Mouse (Mus musculus) midbrain, embryonic 16.5 days (tissue): ENCODE results near the gene Hdac10. TPM values are rescaled to one million over a fixed set of nuclear protein-coding genes. Genes with fewer than 3 reads are reported as not detected.

Source experiments
- ATAC-seq: fragments of 200-750 bp; cut with Nextera tagmentation; 2 replicates; pipeline ENCODE4 v1.8.0; 2017; ENCODE audit warnings: moderate TSS enrichment
- H3K27ac ChIP-seq: fragments of 300-500 bp; sonication (generic); 2 replicates; pipeline ENCODE4 v1.5.1; 2014; ENCODE audit warnings: mild to moderate bottlenecking, low read length, mixed read lengths
- H3K27me3 ChIP-seq: fragments of 300-500 bp; sonication (generic); 2 replicates; pipeline ENCODE4 v1.6.1; 2014; ENCODE audit warnings: low read depth, low read length, mixed read lengths; ENCODE audit not compliant: control insufficient read depth, insufficient read depth
- H3K36me3 ChIP-seq: fragments of 300-500 bp; sonication (generic); 2 replicates; pipeline ENCODE4 v1.6.1; 2014; ENCODE audit warnings: mild to moderate bottlenecking, low read length, moderate library complexity, mixed read lengths; ENCODE audit not compliant: control insufficient read depth, insufficient read depth
- H3K4me1 ChIP-seq: fragments of 300-500 bp; sonication (generic); 2 replicates; pipeline ENCODE4 v1.6.1; 2014; ENCODE audit warnings: mild to moderate bottlenecking, low read length, mixed read lengths; ENCODE audit not compliant: control insufficient read depth, insufficient read depth
- H3K4me2 ChIP-seq: fragments of 300-500 bp; sonication (generic); 2 replicates; pipeline ENCODE4 v1.6.1; 2014; ENCODE audit warnings: mild to moderate bottlenecking, low read length, mixed read lengths
- H3K4me3 ChIP-seq: fragments of 300-500 bp; sonication (generic); 2 replicates; pipeline ENCODE4 v1.5.1; 2014; ENCODE audit warnings: low read depth, mild to moderate bottlenecking, low read length, moderate library complexity, mixed read lengths
- H3K9ac ChIP-seq: fragments of 300-500 bp; sonication (generic); 2 replicates; pipeline ENCODE4 v1.6.1; 2014; ENCODE audit warnings: low read depth, low read length, mixed read lengths
- H3K9me3 ChIP-seq: fragments of 300-500 bp; sonication (generic); replicated peaks from 2 replicates; pipeline ENCODE4 v1.6.1; 2014; ENCODE audit warnings: mild to moderate bottlenecking, low read length, mixed read lengths; ENCODE audit not compliant: control insufficient read depth, poor library complexity, severe bottlenecking
- WGBS: fragments of 180-500 bp; shearing (Covaris S2); extraction: QIAGEN DNeasy Blood & Tissue Kit; methylation state at CpG from one replicate; pipeline ENCODE4 v1.1.7; 2014; 5-methylcytosine and 5-hydroxymethylcytosine counted together
- polyA plus RNA-seq: library from polyadenylated mRNA; unstranded; fragments of >200 nt; fragmentation: Nextera tagmentation; extraction: Ambion mirVana; gene quantifications from 2 replicates; pipeline ENCODE4 v1.2.1, GENCODE M21; 2015

Gene Hdac10
- polyA plus RNA-seq, 1 experiment from 2014 or later: 31.0 TPM

DNA sequence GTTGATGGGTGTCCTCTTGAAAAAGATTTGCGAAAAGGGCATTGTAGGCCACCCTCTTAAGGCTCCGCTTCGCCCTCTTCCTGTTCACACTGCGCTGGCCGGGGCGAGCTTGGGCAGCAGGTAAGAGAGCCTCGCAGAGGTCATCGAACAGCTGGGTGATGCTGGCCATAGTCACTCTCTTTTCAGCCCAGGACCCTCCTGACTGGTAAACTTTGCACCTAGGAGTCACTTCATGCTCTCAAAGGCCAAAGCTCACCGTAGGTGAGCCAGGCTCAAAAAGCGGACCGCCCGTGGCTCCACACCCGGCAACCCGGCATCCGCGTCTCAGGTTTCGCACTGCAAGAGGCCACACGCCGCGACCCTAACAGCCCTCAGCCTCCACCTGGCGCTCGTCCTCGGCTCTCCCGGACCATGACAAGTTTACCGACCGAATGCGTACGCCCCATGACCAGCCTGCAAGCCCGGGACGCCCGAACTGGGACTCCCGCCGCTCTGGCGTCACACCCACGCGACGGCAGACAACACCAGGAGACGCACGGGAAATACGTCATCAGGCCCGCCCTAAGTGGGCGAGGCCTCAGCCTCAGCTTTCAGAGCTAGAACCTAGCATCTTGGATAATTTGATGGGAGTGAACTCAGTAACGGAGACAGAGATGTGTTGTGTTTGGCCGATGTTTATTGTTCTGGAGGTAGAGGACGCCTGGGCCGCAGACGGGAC lies 5.7 kb downstream of the Hdac10 start, which contains the start of gene Tubgcp6:
Gene Tubgcp6, minus strand, starts transcription at position 464 of the 718 bp plus-strand sequence.
- H3K27me3 ChIP-seq: no peaks in the 10 kb centered on the region
- H3K27ac ChIP-seq: peak within 1 kb of the TSS; percentile 88
- H3K9me3 ChIP-seq: no peaks in the 10 kb centered on the region
- H3K4me3 ChIP-seq: peak within 1 kb of the TSS; percentile 88
- H3K9ac ChIP-seq: peak within 1 kb of the TSS; percentile 88
- peak within 1 kb of the TSS; percentile 98 for H3K4me2 ChIP-seq
- H3K36me3 ChIP-seq: 0 out of 2 replicates have a peak, but pooled peaks cover 3% of the 10 kb centered on the region
- WGBS: under 1% methylated on average over 47 of the region's 47 CpGs
- H3K4me1 ChIP-seq: peaks cover 45% of the 10 kb centered on the region
- ATAC-seq: peak; percentile 80

DNA sequence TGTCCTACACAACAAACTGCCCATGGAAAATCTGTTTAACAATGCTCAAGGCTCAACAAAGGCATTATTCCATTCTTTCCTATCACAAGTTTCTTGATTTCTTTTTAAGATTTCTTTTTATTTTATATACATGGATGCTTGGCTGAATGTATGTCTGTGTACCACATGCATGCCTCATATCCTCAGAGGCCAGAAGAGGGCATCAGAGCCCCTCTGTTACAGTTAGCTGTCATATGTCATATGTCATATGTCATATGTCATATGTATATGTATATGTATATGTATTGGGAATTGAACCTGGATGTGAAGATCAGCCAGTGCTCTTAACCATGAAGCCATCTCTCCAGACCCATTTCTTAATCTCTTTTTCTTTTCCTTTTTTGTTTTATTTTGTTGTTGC lies 10.5 kb downstream of the Hdac10 start:
- Histone ChIP-seq H3K27me3 (no peaks in the 10 kb centered on the region), H3K4me3 (no peak overlapping the region), H3K9ac (no peak overlapping the region), H3K36me3 (no peaks in the 10 kb centered on the region), H3K9me3 (no peaks in the 10 kb centered on the region), H3K4me1 (peaks cover 31% of the 10 kb centered on the region), H3K4me2 (no peak overlapping the region), H3K27ac (no peak overlapping the region)
- ATAC-seq: no peak

DNA sequence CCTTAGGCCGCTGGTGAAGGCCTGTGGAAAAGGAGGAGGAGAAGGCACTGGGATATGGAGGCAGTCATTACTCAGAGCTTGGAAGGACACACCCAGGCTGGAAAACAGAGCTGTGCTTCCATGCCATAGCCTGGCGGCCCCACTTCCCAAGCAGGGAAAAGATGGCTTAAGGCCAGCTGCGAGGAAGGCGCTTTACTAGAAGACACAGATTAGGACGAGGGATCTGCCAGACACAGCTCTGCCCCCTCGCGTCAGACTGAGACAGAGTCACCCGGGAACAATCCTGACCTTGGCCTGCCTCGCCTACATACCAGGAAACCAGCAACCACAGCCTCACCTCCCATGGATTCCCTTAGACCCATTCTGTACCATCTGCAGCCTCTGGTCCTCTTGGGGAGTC lies 18.4 kb downstream of the Hdac10 start:
- 86% methylated on average over 9 of the region's 9 CpGs for WGBS
- H3K9me3 ChIP-seq: no peaks in the 10 kb centered on the region
- H3K36me3 ChIP-seq: peaks cover 29% of the 10 kb centered on the region
- no peak overlapping the region for H3K27ac ChIP-seq
- H3K4me2 ChIP-seq: no peak overlapping the region
- ATAC-seq: no peak
- no peaks in the 10 kb centered on the region for H3K4me1 ChIP-seq
- H3K27me3 ChIP-seq: no peaks in the 10 kb centered on the region
- H3K9ac ChIP-seq: no peak overlapping the region
- H3K4me3 ChIP-seq: no peak overlapping the region

DNA sequence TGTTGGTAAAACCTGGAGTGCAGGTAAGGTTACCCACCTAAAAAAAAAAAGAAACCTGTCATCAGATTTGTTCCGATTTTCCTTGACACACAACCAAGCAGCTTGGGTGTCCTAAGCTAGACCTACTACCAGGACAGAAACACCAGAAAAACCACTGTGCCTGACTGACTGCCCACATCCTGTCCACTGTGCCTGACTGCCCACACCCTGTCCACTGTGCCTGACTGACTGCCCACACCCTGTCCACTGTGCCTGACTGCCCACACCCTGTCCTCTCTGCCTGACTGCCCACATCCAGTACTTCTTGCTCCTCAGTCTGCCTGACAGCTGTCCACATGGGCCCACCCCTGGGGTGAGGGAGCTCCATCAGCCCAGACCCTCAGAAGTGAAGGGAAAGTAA lies 21.5 kb downstream of the Hdac10 start:
- no peaks in the 10 kb centered on the region for H3K9me3 ChIP-seq
- no peak overlapping the region for H3K9ac ChIP-seq
- H3K27ac ChIP-seq: no peak overlapping the region
- H3K27me3 ChIP-seq: no peaks in the 10 kb centered on the region
- no peak overlapping the region for H3K4me2 ChIP-seq
- 100% methylated on average over 1 of the region's 1 CpGs for WGBS
- no peak for ATAC-seq
- peaks cover 45% of the 10 kb centered on the region for H3K36me3 ChIP-seq
- no peak overlapping the region for H3K4me3 ChIP-seq
- no peaks in the 10 kb centered on the region for H3K4me1 ChIP-seq

DNA sequence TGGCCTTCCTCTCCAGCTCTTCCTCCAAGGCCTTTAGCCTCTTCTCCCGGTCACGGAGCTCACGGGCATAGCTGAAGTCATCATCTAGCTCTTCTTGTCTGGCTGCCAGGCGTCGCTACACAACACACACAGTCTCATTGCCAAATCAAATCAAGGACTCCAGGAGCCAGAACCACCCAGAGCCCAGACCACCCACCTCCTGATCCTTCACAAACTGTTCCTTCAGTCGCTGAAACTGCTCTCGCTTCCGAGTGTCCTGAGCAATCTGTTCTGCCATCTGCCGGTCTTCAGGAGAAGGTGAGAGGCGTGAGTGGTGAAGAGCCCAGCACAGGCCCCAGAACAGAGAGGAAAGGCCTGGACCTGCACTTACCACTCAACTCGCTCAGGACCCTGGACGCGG lies 22.4 kb downstream of the Hdac10 start:
- ATAC-seq: no peak
- H3K4me1 ChIP-seq: no peaks in the 10 kb centered on the region
- 93% methylated on average over 13 of the region's 13 CpGs for WGBS
- no peak overlapping the region for H3K27ac ChIP-seq
- H3K27me3 ChIP-seq: no peaks in the 10 kb centered on the region
- H3K36me3 ChIP-seq: peaks cover 48% of the 10 kb centered on the region
- no peak overlapping the region for H3K4me2 ChIP-seq
- no peaks in the 10 kb centered on the region for H3K9me3 ChIP-seq
- no peak overlapping the region for H3K9ac ChIP-seq
- no peak overlapping the region for H3K4me3 ChIP-seq

DNA sequence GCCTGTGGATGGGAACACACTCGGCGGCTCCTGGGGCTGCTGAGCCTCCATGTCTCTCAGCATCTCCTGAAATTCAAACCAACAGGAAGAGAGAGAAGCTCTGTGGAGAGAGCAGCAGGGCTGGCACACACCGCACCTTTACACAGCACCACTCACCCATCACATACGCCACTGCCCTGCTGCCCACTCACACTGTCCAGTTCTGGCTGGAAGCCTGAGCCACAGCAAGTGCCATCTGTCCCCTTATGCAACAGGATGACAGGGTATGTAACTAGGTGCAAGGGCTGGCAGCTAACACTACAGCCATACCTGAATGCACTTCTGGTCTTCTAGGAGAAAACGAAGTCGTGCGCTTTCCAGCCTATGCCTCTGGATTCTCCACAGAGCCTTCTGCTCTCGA lies 24.1 kb downstream of the Hdac10 start:
- no peak for ATAC-seq
- Histone ChIP-seq H3K9ac (no peak overlapping the region), H3K4me3 (no peak overlapping the region), H3K27ac (no peak overlapping the region), H3K36me3 (peaks cover 59% of the 10 kb centered on the region), H3K4me2 (no peak overlapping the region), H3K9me3 (no peaks in the 10 kb centered on the region), H3K27me3 (no peaks in the 10 kb centered on the region), H3K4me1 (no peaks in the 10 kb centered on the region)
- WGBS: 97% methylated on average over 8 of the region's 8 CpGs

DNA sequence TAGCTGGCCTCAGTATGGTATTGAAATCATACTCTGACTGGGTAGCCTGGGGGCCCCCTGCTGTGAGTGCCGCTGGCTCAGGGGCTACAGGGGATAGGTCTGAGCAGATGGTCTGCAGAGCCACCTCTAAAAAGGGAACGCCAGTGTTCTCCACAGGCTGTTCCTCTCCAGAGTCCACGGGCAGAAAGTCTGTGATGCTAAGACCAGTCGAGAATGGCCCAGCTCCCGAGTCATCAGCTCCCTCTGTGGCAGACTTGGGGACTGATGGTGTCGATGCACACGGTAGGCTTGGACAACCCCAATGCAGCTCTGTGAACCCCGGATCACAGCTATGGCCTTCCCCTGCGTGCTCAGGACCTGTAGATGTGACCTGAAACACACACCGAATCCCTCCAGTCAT lies 24.6 kb downstream of the Hdac10 start:
- Histone ChIP-seq H3K27ac (no peak overlapping the region), H3K4me1 (no peaks in the 10 kb centered on the region), H3K36me3 (peaks cover 62% of the 10 kb centered on the region), H3K4me3 (no peak overlapping the region), H3K4me2 (no peak overlapping the region), H3K9me3 (no peaks in the 10 kb centered on the region), H3K9ac (no peak overlapping the region), H3K27me3 (no peaks in the 10 kb centered on the region)
- 88% methylated on average over 10 of the region's 10 CpGs for WGBS
- no peak for ATAC-seq

DNA sequence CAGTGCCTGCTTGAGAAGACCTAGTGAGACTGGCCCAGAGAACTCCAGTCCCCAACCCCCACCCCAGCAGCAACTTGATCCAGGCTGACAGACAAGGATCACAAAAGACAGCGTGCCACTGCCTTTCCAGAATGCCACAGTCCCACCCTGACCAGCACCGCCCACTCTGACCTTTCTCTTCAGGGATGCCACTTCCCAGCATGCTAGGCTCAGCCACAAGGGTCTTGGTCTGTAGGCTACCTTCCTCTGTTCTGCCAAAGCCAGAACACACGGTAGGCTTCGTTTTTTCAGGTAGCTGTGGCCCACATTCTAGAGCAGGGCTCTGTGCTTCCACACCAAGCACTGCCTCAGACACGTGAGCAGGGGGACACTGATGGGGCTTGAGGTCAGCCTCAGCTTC lies 25.9 kb downstream of the Hdac10 start:
- Histone ChIP-seq H3K4me2 (no peak overlapping the region), H3K9ac (no peak overlapping the region), H3K4me3 (no peak overlapping the region), H3K27me3 (no peaks in the 10 kb centered on the region), H3K36me3 (peaks cover 66% of the 10 kb centered on the region), H3K9me3 (no peaks in the 10 kb centered on the region), H3K4me1 (no peaks in the 10 kb centered on the region), H3K27ac (no peak overlapping the region)
- no peak for ATAC-seq
- 47% methylated on average over 5 of the region's 5 CpGs for WGBS

DNA sequence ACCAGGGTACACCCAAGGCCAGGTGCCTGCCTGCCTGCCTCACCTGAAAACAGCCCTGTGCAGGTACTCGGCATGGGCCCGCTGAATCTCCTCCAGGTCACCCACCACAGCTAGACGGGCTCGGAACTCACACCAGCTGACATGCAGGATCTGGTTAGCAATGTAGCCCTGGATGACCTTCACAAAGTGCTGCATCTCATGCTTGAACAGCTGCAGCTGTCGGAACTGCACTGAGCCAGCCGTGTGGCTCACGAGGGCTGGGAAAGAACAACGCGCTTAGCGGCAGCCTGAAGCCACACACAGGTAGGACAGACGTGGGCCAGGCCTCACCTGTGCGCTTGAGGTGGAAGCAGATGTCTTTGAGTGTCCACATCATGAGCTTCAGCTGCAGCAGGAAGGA lies 27.7 kb downstream of the Hdac10 start:
- Histone ChIP-seq H3K4me3 (no peak overlapping the region), H3K4me2 (no peak overlapping the region), H3K9me3 (no peaks in the 10 kb centered on the region), H3K36me3 (peaks cover 68% of the 10 kb centered on the region), H3K4me1 (no peaks in the 10 kb centered on the region), H3K27ac (no peak overlapping the region), H3K9ac (no peak overlapping the region), H3K27me3 (no peaks in the 10 kb centered on the region)
- 91% methylated on average over 12 of the region's 12 CpGs for WGBS
- no peak for ATAC-seq
